Mouse (Mus musculus) heart, adult 8-10 months (tissue): ENCODE data around the gene 2310011J03Rik. TPM values are rescaled to one million over a fixed set of nuclear protein-coding genes. Genes with fewer than 3 reads are reported as not detected.

ENCODE experiments used
- DNase-seq: peaks from one replicate; pipeline ENCODE4 v3.0.0; 2022; ENCODE audit warnings: low spot score
- microRNA-seq: library from miRNA; unstranded; fragments of <30 nt; microRNA quantifications from one replicate; pipeline ENCODE4 v1.2.0, GENCODE M21; 2022
- total RNA-seq, 4 experiments: library from RNA; stranded (reverse); gene quantifications; 2 replicates each; pipeline ENCODE4 v1.2.4; 2022

Gene 2310011J03Rik
- total RNA-seq, 4 experiments from 2014 or later, result 14.3 to 19.8 (median 16.3) TPM

DNA sequence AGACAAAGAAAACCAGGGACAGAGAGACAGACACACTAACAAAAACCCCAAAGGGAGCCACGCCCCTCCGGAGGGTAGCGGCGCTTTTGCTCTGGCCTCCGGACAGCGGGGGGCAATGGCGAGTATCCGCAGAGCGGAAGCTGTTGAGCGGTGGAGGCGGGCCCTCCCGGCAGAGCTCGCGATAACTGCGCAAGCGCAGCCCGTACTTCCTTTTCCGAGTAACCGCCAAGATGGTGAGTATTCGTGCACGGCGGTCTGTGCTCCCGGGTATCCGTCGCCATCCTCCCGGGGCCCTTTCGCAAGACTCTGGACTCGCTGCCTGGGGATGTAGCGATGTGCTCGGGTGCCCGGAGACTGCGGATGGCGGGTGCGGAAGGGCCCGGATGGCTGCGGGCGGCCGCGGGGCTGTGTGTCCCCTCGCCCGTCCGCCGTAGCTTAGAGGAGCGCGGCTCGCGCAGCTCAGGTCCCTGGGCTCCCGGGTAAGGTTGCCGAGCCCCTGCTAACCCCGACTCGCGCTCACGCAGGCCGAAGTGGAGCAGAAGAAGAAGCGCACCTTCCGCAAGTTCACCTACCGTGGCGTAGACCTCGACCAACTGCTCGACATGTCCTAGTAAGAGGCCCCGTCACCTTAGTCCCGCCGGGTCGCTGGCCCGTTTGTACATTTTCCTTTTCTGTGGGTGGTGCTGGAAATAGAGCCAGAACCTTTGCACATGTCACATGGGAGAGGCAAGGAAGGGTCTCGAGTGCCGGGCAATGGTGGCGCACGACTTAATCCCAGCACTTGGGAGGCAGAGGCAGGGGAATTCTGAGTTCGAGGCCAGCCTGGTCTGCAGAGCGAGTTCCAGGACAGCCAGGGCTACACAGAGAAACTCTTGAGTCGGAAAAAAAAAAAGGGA is 27.8 kb downstream of the 2310011J03Rik start, which contains the start of gene Rps15:
Gene Rps15, plus strand, starts transcription at position 203 of the 896 bp plus-strand sequence.
- peak; percentile 91 for DNase-seq

DNA sequence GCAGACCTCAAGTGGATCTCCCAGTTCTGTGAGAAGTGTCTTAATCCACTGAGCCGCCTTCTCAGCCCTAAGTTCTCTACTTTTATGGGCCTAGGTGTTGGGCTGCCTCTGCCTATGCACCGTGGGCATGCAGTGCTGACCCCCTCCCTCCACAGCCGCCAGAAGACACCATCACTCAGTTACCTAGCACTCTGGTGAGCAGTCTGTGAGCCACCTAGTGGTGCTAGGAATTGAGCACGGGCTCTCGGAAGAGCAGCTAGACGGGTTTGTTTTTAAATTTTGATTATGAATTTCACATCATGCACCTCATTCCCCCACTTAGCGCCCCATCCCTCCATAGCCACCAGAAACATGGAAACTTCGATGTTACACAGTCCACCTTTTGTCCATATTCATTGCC is 31.7 kb downstream of the 2310011J03Rik start:
- no peak for DNase-seq

DNA sequence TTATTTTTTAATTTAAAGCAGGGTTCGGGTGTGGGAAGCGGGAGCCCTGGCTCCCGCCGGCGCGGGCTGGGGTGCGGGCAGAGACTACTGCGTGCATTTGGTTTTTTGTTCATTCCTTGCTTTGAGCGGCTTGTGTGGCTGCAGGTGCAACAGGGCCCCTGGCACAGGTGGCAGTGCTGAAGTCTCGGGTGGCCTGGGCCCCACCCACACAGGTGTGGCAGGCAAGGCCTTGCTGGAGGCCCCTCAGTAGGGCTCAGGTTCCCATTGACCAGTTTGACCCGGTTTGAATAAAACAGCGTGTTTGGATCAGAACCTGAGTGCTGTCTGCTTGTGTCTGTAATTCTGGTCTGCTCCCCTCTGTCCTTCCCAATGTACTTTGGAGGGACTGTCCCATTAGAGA is 32.2 kb downstream of the 2310011J03Rik start:
- DNase-seq, result no peak

DNA sequence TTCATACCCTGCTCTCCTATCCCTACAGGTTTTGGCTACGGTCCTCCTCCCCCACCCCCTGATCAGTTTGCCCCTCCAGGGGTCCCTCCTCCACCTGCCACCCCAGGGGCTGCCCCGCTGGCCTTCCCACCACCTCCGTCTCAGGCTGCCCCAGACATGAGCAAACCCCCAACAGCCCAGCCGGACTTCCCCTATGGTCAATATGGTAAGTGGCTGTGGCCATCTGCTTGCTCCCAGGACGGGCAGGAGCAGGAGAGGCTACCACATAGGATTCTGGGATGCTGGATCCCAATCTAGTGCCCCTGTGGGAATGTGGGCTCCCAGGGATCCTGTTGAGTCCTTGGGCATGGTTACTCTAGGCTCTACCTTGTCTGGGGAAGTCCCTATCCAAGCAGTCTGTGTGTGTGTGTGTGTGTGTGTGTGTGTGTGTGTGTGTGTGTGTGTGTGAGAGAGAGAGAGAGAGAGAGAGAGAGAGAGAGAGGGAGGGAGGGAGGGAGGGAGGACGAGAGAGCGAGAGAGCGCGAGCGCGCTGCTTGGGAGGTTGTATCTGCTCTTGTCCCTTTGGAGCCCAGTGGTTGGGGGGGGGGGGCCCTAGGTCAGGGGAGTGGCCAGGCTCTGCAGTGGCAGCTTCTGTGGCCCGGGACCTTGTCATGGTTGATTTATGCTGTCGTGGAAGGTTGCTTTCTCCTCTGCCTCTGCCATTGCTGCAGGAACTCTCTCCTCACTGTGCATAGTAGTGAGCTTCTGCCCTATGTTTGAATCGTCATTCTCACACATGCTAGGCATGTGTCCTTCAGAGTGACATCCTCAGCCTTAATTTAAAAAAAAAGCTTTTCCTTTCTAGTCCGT is 34.9 kb downstream of the 2310011J03Rik start:
- DNase-seq, result no peak

DNA sequence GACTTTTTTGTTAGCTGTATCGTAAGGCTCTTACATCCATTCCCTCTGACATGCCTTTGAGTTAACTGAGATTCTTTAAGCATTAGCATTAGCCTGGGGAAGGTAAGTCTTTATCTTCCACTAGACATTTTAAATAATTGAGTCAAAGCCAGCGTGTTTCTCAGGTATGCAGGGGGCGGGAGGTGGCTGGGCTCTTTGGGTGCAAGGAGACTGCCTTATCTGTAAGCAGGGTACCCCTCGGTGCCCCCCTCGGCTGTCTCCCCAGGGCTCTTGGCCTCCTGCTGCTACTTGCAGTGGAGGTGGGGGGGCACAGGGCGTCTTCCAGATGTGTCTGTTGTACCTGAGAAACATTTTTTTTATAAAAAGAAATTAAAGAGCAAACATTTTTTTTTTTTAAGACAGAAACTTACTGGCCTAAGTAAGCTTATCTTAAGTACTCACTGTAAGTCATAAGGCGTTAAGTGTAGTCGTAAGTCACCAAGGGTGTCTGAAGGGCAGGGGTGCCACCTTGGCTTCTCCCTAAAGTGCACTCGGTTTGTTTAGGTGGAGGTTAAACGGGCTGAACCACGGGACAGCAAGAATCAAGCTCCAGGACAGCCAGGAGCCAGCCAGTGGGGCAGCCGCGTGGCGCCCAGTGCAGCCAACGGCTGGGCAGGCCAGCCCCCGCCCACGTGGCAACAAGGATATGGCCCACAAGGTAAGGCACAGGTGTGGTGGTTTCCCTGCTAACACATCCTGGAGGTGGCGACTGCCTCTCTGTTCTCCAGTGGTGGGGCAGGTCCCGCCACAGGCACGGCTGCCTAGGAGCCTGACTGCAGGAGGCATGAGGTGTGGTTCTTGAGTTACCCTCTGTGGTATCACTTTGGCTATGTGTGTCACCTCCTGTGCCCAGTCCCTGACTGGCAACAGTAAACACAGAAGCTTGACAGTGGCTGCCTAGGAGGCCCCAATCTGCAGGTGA is 37.6 kb downstream of the 2310011J03Rik start:
- no peak for DNase-seq

DNA sequence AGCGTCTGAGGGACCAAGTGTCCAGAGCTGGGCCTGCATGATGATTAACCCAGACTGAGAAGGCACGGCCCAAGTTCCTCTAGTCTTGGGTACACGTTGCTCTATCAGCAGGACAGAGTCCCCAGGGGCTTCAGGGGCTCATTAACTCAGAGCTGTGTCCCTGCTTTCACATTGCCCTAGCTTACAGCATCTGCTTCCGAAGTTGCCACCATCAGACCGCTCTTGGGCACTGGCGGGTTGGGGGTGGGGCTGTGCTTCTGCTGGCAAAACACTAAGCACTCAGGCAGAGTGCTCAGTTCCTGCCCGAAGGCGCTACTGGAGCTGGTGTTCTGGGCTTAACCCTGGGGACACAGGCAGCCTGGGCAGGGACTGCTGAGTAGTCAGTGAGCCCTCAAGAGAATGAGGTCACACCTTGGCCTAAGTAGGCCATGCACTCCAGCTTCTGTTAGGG is 38.4 kb downstream of the 2310011J03Rik start:
- DNase-seq, result no peak

DNA sequence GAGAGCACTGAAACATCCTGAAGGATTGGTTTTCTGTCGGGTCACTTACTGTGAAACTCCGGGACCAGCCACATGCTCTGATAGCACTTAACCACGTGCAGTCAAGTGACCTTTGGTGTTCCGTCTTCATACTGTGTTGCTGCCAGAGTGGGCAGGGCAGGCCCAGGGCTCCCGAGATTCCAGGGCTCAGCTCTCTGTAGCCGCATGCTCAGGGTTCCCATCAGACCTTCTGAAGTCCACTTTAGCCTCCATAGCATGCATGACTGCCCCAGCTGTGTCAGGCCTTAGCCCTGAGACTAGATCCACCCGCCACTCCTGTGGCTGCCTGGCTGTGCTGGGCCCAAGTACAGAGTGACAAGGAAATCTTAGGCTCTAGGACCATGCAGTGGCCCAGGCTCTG is 39.0 kb downstream of the 2310011J03Rik start:
- DNase-seq, result peak; percentile 64

DNA sequence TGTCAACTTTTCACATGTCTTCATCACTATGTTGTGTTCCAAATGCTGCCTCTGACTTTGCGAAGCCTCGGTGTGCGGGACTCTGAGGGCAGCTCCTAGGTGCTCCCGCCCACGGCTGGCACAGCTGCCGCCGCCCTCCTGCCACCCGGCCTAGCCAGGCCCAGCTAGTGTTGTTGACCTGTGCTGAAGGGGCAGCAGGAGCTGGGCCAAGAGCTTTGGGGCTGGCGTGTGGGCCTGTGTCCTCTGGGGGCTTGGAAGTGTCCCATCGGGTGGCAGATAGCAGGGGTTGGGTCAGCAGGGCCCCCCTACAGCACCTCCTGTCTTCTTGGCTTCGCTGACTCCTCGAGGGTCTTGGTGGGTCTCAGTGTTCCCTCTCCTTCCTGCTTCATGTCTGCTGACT is 41.1 kb downstream of the 2310011J03Rik start:
- DNase-seq, result no peak

DNA sequence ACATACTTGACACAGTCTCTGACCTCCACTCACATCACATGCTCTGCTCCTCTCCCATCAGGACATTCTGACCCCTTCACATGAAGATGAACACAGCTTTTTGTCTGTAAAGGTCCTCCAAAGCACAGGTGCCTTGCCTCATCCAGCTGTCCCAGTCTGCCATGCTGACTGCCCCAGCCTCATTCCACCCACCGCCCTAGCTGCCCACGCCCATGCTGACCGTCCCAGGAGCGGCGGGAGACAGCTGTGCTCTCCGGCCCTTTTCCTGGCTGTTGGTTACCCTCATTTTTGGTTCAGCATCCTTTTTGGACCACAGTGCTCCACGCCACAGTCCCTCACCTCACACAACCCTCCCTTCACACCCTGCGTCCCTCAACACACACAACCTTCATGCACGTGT is 41.9 kb downstream of the 2310011J03Rik start:
- DNase-seq, result no peak

DNA sequence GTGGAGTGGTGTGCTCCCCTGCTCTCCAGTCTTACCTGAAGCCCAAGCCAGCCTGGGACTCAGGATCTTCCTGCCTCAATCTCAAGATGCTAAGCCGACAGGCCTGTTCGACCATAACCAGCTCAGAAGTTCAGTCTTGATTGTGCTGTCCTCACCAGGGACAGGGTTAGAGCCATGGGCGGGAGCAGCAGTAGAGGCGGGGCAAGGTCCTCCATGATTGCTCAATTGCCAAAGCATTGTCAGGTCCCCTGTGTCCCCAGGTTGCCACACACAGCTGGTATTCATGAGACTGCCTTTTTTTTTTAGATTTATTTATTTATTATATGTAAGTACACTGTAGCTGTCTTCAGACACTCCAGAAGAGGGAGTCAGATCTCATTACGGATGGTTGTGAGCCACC is 44.1 kb downstream of the 2310011J03Rik start:
- no peak for DNase-seq

DNA sequence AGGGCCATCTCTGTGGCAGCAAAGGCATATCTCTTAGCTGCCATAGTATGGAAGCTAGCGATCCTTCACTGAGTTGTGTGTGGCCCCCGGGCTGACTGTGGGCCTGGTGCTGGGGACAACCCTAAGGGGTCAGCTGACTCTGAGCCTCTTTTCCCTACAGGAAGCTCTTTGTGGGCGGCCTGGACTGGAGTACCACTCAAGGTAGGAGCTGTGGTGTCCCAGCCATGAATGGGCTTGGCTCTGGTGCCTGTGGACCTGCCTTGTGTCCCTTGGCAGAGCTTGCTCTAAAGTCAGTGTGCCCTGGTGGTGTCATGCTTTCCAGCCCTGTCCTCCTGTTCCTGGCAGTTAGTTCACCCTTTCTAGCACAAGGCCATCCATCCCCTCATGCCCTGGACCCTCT is 46.5 kb downstream of the 2310011J03Rik start:
- no peak for DNase-seq

DNA sequence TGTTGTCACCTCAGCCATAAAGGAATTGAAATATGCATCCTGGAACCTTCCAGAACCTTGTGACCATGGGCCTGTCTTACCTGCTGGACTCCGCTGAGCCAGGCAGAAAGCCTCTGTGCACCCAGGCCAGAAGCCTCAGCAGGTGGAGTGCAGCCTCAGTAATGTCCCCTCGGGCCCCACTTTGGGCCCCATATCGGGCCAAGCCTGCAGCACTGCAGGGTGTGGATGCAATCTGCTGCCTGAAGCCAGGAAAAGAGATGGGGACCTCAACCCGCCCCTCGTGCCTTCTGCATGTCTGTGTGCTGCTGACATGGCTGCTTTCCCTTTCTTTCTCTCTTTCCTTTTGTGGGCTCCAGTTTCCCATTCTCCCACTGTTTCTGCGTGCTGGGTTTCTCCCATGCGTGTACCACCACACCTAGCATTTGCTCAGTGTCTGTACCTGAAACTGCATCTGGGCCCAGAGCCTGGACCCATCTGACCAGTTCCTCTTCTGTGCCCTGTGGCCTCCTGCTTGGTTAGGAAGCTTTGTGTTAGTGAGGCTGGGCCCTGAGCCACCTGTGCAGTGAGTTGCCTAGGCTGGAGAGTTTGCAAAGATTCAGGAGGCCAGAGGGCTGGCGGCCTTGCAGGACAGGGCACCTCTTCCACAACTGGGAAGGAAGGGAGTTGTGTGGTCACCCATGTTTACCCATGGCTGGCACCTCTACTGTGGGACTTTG is 48.3 kb downstream of the 2310011J03Rik start:
- DNase-seq, result no peak

DNA sequence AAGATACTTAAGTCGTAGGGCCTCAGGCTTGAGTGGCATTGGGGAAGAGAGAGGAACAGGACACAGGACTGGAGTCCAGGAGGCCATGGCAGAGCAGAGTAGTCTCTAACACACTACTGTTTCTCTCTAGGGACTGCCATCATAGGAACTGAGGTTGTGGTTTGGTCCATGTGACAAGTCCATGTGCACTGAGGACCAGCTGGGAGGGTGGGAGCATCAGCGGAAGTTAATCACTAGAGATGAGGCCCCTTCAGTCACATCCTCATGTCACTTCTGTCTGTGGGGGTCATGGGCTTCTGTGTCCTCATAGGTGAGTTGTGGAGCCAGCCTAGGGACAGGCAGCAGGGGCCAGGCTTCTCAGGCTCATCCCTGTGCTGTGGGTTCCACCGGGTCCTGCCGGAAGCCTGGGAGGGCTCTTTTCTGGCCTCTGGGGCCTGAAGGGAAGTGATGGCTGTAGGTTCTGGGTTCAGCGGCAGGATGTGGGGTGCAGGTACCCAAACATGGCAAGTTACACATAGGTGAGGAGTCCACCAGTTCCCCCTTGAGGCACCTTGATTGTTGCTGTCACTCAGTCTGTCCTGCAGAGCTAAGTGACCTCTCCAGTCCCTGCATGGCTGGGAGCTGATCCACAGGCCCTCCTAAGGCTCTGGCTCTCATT is 49.0 kb downstream of the 2310011J03Rik start:
- DNase-seq, result no peak

DNA sequence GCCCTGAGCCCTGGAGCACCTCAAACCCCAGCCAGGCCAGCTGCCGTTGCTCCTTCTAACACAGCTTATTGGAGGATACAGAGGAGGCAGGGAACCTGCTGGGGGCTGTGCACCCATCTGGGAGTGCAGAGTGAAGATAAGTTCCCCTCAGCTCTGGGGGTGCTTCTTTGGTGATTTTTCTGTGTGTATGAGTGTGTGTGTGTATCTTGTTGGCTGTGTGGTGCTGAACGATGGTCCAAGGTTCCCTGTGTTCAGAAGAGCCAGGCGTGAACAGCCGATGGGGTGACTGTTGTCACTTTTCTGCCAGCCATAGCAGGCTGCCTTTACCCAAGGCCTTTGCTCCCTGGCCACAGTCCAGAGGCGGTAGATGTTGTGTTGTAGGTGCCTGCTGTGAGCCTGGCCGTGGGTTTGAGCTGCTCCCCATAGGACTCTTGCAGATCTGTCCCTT is 49.6 kb downstream of the 2310011J03Rik start:
- no peak for DNase-seq

DNA sequence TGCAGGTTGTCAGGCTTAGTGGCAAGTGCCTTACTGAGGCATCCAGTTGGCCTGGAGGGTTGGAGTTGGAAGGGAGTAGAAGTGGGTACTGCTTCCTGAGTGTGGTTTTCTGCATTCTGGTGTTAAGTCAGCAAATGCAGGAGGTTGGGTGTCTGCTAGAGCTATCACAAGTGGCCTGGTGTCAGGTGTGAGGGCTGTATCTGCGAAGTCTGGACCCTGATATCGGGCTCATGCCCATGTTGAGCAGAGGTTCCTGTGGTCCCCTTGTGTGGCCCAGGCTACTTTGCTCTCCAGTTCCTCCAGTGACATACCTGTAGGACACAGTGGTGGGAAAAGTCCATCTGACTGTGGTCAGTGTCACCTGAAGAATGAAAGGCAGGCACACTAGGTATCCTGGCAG is 50.2 kb downstream of the 2310011J03Rik start:
- DNase-seq, result no peak

Small RNAs within 50 kb of the gene (microRNA-seq; reads per million reads assigned to microRNA genes)
- not detected for gene Mir6911

Other genes with a start within 250 kb of the 2310011J03Rik start
- gene Sbno2, start 215.0 kb downstream of the 2310011J03Rik start, total RNA-seq, result 10 to 100 TPM in 3 of 4 experiments, 1 to 10 TPM in 1; 9.5 to 12.0 (median 11.1) TPM
- gene Stk11, start 204.7 kb downstream of the 2310011J03Rik start, total RNA-seq, result 100 to 1,000 TPM; 148 to 176 (median 153) TPM
- gene Atp5d, start 181.9 kb downstream of the 2310011J03Rik start, total RNA-seq, result 1,000 to 10,000 TPM; 1,050 to 1,135 (median 1,101) TPM
- gene Cbarp, start 179.7 kb downstream of the 2310011J03Rik start, total RNA-seq, result 1 to 10 TPM; 3.8 to 6.1 (median 4.6) TPM
- gene Midn, start 172.3 kb downstream of the 2310011J03Rik start, total RNA-seq, result 100 to 1,000 TPM in 1 of 4 experiments, 10 to 100 TPM in 3; 83.9 to 111 (median 91.0) TPM
- gene Cirbp, start 154.6 kb downstream of the 2310011J03Rik start, total RNA-seq, result 10 to 100 TPM; 34.7 to 69.7 (median 51.6) TPM
- 1 to 10 TPM; 4.9 to 7.7 (median 5.9) TPM for gene 1600002K03Rik, start 147.6 kb downstream of the 2310011J03Rik start, total RNA-seq
- 1 to 10 TPM in 3 of 4 experiments, under 1 TPM in 1; 0.78 to 1.2 (median 1.1) TPM for gene Efna2, start 141.1 kb downstream of the 2310011J03Rik start, total RNA-seq
- gene Mum1, start 94.1 kb downstream of the 2310011J03Rik start, total RNA-seq, result 10 to 100 TPM; 10.5 to 16.3 (median 14.6) TPM
- gene Ndufs7, start 71.4 kb downstream of the 2310011J03Rik start, total RNA-seq, result 1,000 to 10,000 TPM in 3 of 4 experiments, 100 to 1,000 TPM in 1; 949 to 1,112 (median 1,023) TPM
- gene Gamt, start 59.5 kb downstream of the 2310011J03Rik start, total RNA-seq, result 10 to 100 TPM; 10.3 to 17.1 (median 14.7) TPM
- 10 to 100 TPM; 49.2 to 62.8 (median 56.5) TPM for gene Dazap1, start 59.1 kb downstream of the 2310011J03Rik start, total RNA-seq
- 100 to 1,000 TPM; 763 to 919 (median 846) TPM for gene Rps15, start 28.1 kb downstream of the 2310011J03Rik start, total RNA-seq
- gene Apc2, start 24.6 kb downstream of the 2310011J03Rik start, total RNA-seq, result 1 to 10 TPM; 2.2 to 3.1 (median 2.2) TPM
- gene Pcsk4, start 9.0 kb upstream of the 2310011J03Rik start, total RNA-seq, result 1 to 10 TPM; 1.7 to 3.1 (median 2.7) TPM
- 1 to 10 TPM; 3.1 to 7.6 (median 5.0) TPM for gene Reep6, start 9.4 kb upstream of the 2310011J03Rik start, total RNA-seq
- gene Adamtsl5, start 27.9 kb upstream of the 2310011J03Rik start, total RNA-seq, result 100 to 1,000 TPM in 2 of 4 experiments, 10 to 100 TPM in 2; 87.9 to 109 (median 99.6) TPM
- 1 to 10 TPM in 2 of 4 experiments, under 1 TPM in 2; 0.91 to 1.3 (median 1.1) TPM for gene Plk5, start 35.9 kb upstream of the 2310011J03Rik start, total RNA-seq
- gene Mex3d, start 67.1 kb upstream of the 2310011J03Rik start, total RNA-seq, result 1 to 10 TPM; 5.9 to 9.8 (median 8.3) TPM
- gene Mbd3, start 79.0 kb upstream of the 2310011J03Rik start, total RNA-seq, result 100 to 1,000 TPM in 1 of 4 experiments, 10 to 100 TPM in 3; 92.9 to 107 (median 97.0) TPM
- 1,000 to 10,000 TPM; 1,795 to 2,190 (median 1,939) TPM for gene Uqcr11, start 86.3 kb upstream of the 2310011J03Rik start, total RNA-seq
- 10 to 100 TPM; 15.8 to 18.0 (median 17.6) TPM for gene Tcf3, start 113.1 kb upstream of the 2310011J03Rik start, total RNA-seq
- gene Onecut3, start 174.3 kb upstream of the 2310011J03Rik start, total RNA-seq, result under 1 TPM in 1 of 4 experiments, not detected in 3; 0.09 TPM
- gene Atp8b3, start 218.6 kb upstream of the 2310011J03Rik start, total RNA-seq, result not detected
- gene Rexo1, start 241.0 kb upstream of the 2310011J03Rik start, total RNA-seq, result 10 to 100 TPM; 10.7 to 15.0 (median 12.2) TPM